Mouse (Mus musculus): ENCODE data around the gene Baiap3. TPM values are rescaled to one million over a fixed set of nuclear protein-coding genes. Genes with fewer than 3 reads are reported as not detected.
"Not testable (repeated sequence)": the region's sequence is repeated elsewhere in the genome, so short reads cannot be mapped to it uniquely, and the experiment has no call there.

Gene Baiap3
- polyA plus RNA-seq, 1 experiment from 2014 or later: 0.60 TPM

DNA sequence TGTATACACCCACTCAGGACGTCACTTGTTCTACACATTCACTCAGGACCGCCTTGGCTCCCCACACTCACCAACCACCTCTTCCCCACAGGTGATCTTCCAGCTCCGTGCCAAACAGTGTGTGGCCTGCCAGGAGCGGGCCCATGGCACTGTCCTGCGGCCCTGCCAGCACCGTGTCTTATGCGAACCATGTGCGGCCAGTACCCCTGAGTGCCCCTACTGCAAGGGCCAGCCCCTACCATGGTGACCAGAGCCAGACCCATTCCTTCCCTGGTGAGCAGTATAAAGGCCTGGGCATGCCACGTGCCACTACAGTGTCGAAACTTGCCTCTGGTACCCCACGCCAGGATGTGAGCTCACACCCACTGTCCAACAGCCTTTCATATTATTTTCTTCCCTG lies 24.5 kb downstream of the Baiap3 start:
- DNase-seq (ENCODE audit: low spot score); H3K27ac ChIP-seq (ENCODE audit: low read depth, low read length); H3K9ac ChIP-seq (ENCODE audit: low read depth, low read length); H3K4me2 ChIP-seq; H3K4me3 ChIP-seq (ENCODE audit: low read depth, low read length); ATAC-seq (replicated peaks; ENCODE audit: low FRiP score); H3K27me3 ChIP-seq (replicated peaks; ENCODE audit: control insufficient read depth, insufficient read depth, low read length); H3K9me3 ChIP-seq (ENCODE audit: control insufficient read depth, low read length): not testable (repeated sequence)
- peaks cover 33% of the 10 kb centered on the region for H3K36me3 ChIP-seq (ENCODE audit: control insufficient read depth, insufficient read depth, low read length)
- peaks cover 11% of the 10 kb centered on the region for H3K4me1 ChIP-seq (replicated peaks; ENCODE audit: control insufficient read depth, insufficient read depth, low read length)
- 93% methylated on average over 5 of the region's 11 CpGs for WGBS

DNA sequence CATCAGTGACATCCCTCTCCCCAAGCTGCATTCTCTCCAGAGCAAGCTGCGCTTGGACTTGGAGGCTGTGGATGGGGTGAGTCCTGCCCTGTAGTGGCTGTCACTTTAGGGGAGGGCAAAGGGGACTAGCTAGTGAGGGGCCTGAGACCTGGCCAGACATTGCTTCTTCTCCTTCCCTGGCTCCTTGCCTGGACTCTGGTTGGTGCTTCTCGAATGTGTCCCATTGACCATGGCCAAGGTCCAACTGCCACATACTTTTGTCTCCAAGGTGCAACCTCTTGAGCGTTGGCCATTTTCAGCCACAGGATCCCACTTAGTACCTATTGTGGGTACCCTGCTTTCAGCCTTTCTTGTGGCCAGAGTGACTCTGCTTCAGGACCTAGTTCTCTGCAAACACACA lies 25.5 kb downstream of the Baiap3 start:
- no peak overlapping the region for H3K4me3 ChIP-seq (ENCODE audit: low read depth, low read length)
- no peak overlapping the region for H3K9ac ChIP-seq (ENCODE audit: low read depth, low read length)
- peaks cover 19% of the 10 kb centered on the region for H3K4me1 ChIP-seq (replicated peaks; ENCODE audit: control insufficient read depth, insufficient read depth, low read length)
- H3K36me3 ChIP-seq (ENCODE audit: control insufficient read depth, insufficient read depth, low read length): peaks cover 35% of the 10 kb centered on the region
- DNase-seq (ENCODE audit: low spot score) (no peak), ATAC-seq (replicated peaks; ENCODE audit: low FRiP score) (no peak)
- H3K27me3 ChIP-seq (replicated peaks; ENCODE audit: control insufficient read depth, insufficient read depth, low read length): no peaks in the 10 kb centered on the region
- WGBS: 92% methylated on average over 3 of the region's 3 CpGs
- no peak overlapping the region for H3K4me2 ChIP-seq
- no peak overlapping the region for H3K27ac ChIP-seq (ENCODE audit: low read depth, low read length)
- H3K9me3 ChIP-seq (ENCODE audit: control insufficient read depth, low read length): no peaks in the 10 kb centered on the region

DNA sequence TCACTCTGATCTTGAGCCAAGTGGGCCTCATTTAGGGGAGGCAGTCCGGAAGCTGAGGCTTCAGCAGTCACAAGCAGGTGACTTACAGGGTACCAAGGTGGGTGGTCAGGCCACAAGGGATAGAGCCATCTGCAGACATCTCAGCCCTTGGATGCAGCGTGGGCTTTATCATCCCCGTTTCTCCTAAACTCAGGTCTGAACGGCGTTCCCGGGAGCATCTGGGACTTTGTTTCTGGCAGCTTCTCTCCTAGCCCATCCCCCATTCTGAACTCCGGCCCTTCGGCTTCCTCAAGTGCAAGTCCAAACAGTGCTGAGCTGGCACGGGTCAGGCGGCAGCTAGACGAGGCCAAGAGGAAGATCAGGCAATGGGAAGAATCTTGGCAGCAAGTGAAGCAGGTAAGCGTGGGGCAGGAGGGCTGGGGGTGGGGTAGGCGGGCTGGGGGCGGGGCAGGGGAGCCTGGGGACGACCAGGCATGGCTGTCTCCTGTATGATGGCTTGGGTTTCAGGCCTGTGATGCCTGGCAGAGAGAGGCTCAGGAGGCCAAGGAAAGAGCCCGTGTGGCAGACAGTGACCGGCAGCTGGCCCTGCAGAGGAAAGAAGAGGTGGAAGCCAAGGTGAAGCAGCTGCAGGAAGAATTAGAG lies 26.0 kb downstream of the Baiap3 start:
- peaks cover 30% of the 10 kb centered on the region for H3K36me3 ChIP-seq (ENCODE audit: control insufficient read depth, insufficient read depth, low read length)

DNA sequence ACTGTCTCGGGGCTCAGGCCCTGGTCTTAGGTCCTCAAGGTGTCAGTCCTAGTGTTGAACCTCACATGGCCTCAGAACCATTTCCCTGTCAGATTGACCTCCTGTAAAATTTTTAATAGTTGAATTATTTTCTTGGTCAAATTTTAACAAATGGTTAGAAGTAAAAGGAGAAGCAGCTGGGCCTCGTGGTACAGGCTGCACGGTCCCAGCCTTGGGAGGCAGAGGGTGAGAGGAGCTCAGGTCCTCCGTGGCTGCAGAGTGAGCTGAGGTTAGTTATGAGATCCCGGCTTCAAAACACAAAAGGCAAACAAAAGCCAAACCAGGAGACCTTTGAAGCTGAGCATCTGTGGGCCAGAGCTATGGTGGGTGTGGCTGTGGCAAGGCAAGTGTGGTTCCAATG lies 28.2 kb downstream of the Baiap3 start:
- Histone ChIP-seq H3K36me3 (ENCODE audit: control insufficient read depth, insufficient read depth, low read length) (peaks cover 22% of the 10 kb centered on the region; the same call in 1 of the 2 replicates), H3K27ac (ENCODE audit: low read depth, low read length) (no peak overlapping the region), H3K4me3 (ENCODE audit: low read depth, low read length) (no peak overlapping the region), H3K4me2 (no peak overlapping the region), H3K27me3 (replicated peaks; ENCODE audit: control insufficient read depth, insufficient read depth, low read length) (no peaks in the 10 kb centered on the region), H3K9me3 (ENCODE audit: control insufficient read depth, low read length) (no peaks in the 10 kb centered on the region), H3K9ac (ENCODE audit: low read depth, low read length) (no peak overlapping the region), H3K4me1 (replicated peaks; ENCODE audit: control insufficient read depth, insufficient read depth, low read length) (peaks cover 44% of the 10 kb centered on the region)
- DNase-seq (ENCODE audit: low spot score) (no peak), ATAC-seq (replicated peaks; ENCODE audit: low FRiP score) (no peak)
- WGBS: 80% methylated on average over 5 of the region's 5 CpGs

More for the DNA sequence above, 26.0 kb downstream of the Baiap3 start:
- not testable (repeated sequence) for H3K4me3 ChIP-seq (ENCODE audit: low read depth, low read length); DNase-seq (ENCODE audit: low spot score); ATAC-seq (replicated peaks; ENCODE audit: low FRiP score); H3K27me3 ChIP-seq (replicated peaks; ENCODE audit: control insufficient read depth, insufficient read depth, low read length); H3K9me3 ChIP-seq (ENCODE audit: control insufficient read depth, low read length); H3K27ac ChIP-seq (ENCODE audit: low read depth, low read length); H3K9ac ChIP-seq (ENCODE audit: low read depth, low read length); H3K4me2 ChIP-seq
- H3K4me1 ChIP-seq (replicated peaks; ENCODE audit: control insufficient read depth, insufficient read depth, low read length): peaks cover 24% of the 10 kb centered on the region
- 80% methylated on average over 15 of the region's 17 CpGs for WGBS

DNA sequence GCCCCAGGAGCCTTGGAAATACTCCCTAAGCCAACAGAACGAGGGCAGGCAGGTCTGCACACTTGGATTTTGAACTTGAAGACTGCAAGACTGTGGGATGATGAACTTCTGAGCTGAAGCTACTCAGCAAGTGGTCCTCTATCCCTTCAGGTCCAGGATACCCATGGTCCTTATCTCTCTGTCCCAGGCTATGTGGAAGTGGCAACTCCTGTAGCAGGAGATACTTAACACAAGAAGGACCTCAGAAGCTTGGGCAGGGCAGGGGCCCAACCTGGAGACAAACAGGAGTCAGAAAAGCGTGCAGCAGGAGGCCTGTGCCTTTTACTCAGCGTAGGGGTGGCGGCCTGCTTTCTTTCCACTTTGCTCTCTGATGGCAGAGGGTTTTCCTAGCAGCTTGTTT lies 30.5 kb downstream of the Baiap3 start:
- peaks cover 14% of the 10 kb centered on the region; the same call in 1 of the 2 replicates for H3K36me3 ChIP-seq (ENCODE audit: control insufficient read depth, insufficient read depth, low read length)
- H3K27me3 ChIP-seq (replicated peaks; ENCODE audit: control insufficient read depth, insufficient read depth, low read length): no peaks in the 10 kb centered on the region
- peak; percentile 49 for DNase-seq (ENCODE audit: low spot score)
- peak; percentile 68 for ATAC-seq (replicated peaks; ENCODE audit: low FRiP score)
- peak overlapping the region; percentile 58 for H3K9ac ChIP-seq (ENCODE audit: low read depth, low read length)
- H3K27ac ChIP-seq (ENCODE audit: low read depth, low read length): peak overlapping the region; percentile 64
- H3K9me3 ChIP-seq (ENCODE audit: control insufficient read depth, low read length): no peaks in the 10 kb centered on the region
- H3K4me2 ChIP-seq: peak overlapping the region; percentile 88
- H3K4me3 ChIP-seq (ENCODE audit: low read depth, low read length): peak overlapping the region; percentile 24
- H3K4me1 ChIP-seq (replicated peaks; ENCODE audit: control insufficient read depth, insufficient read depth, low read length): peaks cover 54% of the 10 kb centered on the region
- WGBS: 41% methylated on average over 4 of the region's 4 CpGs

DNA sequence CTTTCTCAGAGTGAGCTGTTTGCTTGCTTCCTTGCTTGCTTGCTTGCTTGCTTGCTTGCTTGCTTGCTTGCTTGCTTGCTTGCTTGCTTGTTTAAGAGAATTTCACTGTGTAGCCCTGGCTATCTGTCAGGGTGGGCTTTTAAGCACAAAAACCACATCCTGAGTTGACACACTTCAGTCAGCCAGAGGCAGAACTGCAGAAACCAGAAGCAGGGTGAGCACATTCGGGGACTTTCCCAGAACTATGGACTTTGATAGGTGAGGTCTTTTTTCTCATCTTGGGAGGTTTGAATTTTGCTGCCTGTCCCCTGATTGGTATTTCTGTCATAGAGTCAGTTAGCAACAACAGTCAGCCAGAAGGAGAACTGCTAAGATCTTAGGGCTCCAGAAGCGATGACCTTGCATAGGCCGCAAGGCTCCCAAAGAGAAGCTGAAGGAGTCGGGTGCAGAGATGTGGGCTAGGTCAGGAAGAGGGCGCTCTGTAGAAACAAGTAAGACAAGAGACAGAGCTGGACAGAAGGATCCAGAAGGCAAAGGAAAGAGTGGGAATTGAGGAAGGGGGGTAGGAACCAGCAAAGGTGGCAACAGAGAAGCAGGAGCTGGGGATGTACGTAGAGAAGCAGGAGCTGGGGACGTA lies 31.5 kb downstream of the Baiap3 start:
- H3K9me3 ChIP-seq (ENCODE audit: control insufficient read depth, low read length): no peaks in the 10 kb centered on the region
- no peak for ATAC-seq (replicated peaks; ENCODE audit: low FRiP score)
- peak overlapping the region; percentile 88 for H3K4me2 ChIP-seq
- no peak for DNase-seq (ENCODE audit: low spot score)
- H3K4me3 ChIP-seq (ENCODE audit: low read depth, low read length): peak overlapping the region; percentile 72
- peaks cover 10% of the 10 kb centered on the region; the same call in 1 of the 2 replicates for H3K36me3 ChIP-seq (ENCODE audit: control insufficient read depth, insufficient read depth, low read length)
- peaks cover 56% of the 10 kb centered on the region for H3K4me1 ChIP-seq (replicated peaks; ENCODE audit: control insufficient read depth, insufficient read depth, low read length)
- H3K9ac ChIP-seq (ENCODE audit: low read depth, low read length): peak overlapping the region; percentile 89
- peak overlapping the region; percentile 98 for H3K27ac ChIP-seq (ENCODE audit: low read depth, low read length)
- WGBS: 64% methylated on average over 7 of the region's 7 CpGs
- no peaks in the 10 kb centered on the region for H3K27me3 ChIP-seq (replicated peaks; ENCODE audit: control insufficient read depth, insufficient read depth, low read length)

DNA sequence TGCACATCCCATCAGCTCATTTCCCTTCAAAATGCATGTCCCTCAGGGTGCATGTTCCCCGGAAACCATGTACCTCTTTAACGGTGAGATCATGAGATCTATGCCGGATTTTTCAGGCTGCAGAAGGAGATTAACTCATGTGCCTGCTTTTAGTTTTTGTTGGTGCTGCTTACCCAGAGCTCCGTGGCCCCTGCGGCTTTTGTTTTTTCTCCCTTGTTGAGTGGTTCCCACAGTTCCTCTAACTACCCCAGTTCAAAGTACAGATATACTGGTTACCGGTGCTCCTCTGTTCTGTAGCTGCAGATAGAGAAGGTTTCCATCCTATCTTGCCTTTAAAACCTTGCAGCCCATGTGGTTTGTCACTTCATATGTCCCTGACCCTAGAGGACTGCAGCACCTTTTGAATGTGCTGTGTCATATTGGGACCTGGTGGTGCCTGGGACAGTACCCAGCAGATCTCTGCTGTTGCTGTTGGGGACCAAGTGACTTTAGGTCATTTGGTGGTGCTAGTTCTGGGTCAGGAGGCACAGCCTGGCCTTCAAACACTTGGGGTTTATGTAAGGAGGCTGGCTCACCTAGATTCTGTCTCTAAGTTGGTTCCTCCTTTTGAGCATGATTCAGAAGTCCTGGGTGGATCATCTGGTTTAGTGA lies 33.1 kb downstream of the Baiap3 start:
- Histone ChIP-seq H3K36me3 (ENCODE audit: control insufficient read depth, insufficient read depth, low read length) (peaks cover 8% of the 10 kb centered on the region; the same call in 1 of the 2 replicates), H3K9me3 (ENCODE audit: control insufficient read depth, low read length) (no peaks in the 10 kb centered on the region), H3K4me1 (replicated peaks; ENCODE audit: control insufficient read depth, insufficient read depth, low read length) (peaks cover 56% of the 10 kb centered on the region), H3K27ac (ENCODE audit: low read depth, low read length) (peak overlapping the region; percentile 98), H3K9ac (ENCODE audit: low read depth, low read length) (peak overlapping the region; percentile 89), H3K4me3 (ENCODE audit: low read depth, low read length) (peak overlapping the region; percentile 72), H3K4me2 (peak overlapping the region; percentile 88), H3K27me3 (replicated peaks; ENCODE audit: control insufficient read depth, insufficient read depth, low read length) (no peaks in the 10 kb centered on the region)
- DNase-seq (ENCODE audit: low spot score): no peak
- ATAC-seq (replicated peaks; ENCODE audit: low FRiP score): peak; percentile 54
- WGBS: 18% methylated on average over 6 of the region's 6 CpGs

DNA sequence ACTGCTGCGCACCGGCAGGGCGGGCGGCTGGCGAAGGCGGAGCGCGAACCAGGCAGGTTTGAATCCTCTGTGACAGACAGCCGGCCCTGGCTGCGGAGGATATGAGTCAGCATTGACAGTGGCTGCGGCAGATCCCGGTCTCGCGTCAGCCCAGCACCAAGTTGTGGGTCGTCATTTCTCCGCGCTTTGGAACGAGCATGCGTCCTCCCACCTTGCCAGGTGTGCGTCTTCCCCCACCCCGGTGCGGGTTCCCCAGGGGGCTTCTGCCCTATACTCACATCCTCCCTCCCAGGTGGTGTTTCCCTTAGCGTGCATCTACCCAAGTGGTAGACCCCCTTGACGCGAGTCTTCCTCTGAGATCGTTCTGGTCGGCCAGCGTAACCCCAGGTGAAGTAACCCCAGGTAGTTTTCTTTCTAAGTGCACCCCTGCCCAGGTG lies 33.6 kb downstream of the Baiap3 start:
- H3K9ac ChIP-seq (ENCODE audit: low read depth, low read length): peak overlapping the region; percentile 89
- 8% methylated on average over 14 of the region's 28 CpGs for WGBS
- not testable (repeated sequence) for H3K36me3 ChIP-seq (ENCODE audit: control insufficient read depth, insufficient read depth, low read length); H3K27me3 ChIP-seq (replicated peaks; ENCODE audit: control insufficient read depth, insufficient read depth, low read length); H3K9me3 ChIP-seq (ENCODE audit: control insufficient read depth, low read length)
- ATAC-seq (replicated peaks; ENCODE audit: low FRiP score): peak; percentile 78
- peak overlapping the region; percentile 72 for H3K4me3 ChIP-seq (ENCODE audit: low read depth, low read length)
- H3K4me1 ChIP-seq (replicated peaks; ENCODE audit: control insufficient read depth, insufficient read depth, low read length): peaks cover 55% of the 10 kb centered on the region
- H3K27ac ChIP-seq (ENCODE audit: low read depth, low read length): peak overlapping the region; percentile 98
- peak overlapping the region; percentile 88 for H3K4me2 ChIP-seq
- DNase-seq (ENCODE audit: low spot score): peak; percentile 57

Measured in liver, embryonic 11.5 days (tissue).